Mouse (Mus musculus): ENCODE results near the gene Cog7.

DNA sequence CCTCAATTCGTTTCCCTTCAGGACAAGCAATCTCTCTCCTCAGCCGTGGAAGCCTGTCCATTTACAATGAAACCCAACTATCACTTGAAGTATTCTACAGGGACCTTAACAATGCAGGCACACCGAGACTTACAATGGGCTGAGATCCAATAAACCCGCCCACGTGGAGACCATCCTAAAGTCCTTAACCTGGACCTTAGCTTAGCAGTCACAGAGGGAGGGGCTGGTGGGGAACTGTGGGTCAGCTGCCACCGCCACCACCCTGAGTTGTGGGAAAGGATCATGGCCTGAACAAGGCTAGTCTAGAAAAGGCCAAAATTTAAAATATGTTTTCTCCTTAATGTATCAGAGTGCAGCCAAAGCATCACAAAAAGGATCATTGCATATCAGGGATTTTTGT lies 42.3 kb downstream of the Cog7 start:
- TF ChIP-seq POLR2A (IDR thresholded peaks at IDR 0.05; ENCODE audit: control insufficient read depth, low read depth, low read length) = no peak
- no peak for TF ChIP-seq CTCF (IDR thresholded peaks at IDR 0.05; ENCODE audit: control insufficient read depth, insufficient read depth, insufficient replicate concordance, low read depth, low read length)

Data from testis, adult 2 months (tissue).